Mouse (Mus musculus) urinary bladder, adult 2 months (tissue): Measurements from ENCODE around the gene Insc. TPM values are rescaled to one million over a fixed set of nuclear protein-coding genes. Genes with fewer than 3 reads are reported as not detected.

Experiments used
- DNase-seq: peaks from one replicate; pipeline ENCODE4 v3.0.0; 2022; ENCODE audit warnings: low spot score
- polyA plus RNA-seq: library from polyadenylated mRNA; depleted of rRNA; stranded (reverse); fragments of >200 nt; gene quantifications from 2 replicates; pipeline ENCODE4 v1.2.3, GENCODE M21; 2012

The Insc gene
- polyA plus RNA-seq, 1 experiment, result 9.5 TPM

- DNase-seq, result no peak
Observed at GRCm38 (mm10) chr7:114762660-114763059, 19.2 kb downstream of the Insc start.

GRCm38 (mm10) chr7:114765273-114765672, 21.8 kb downstream of the Insc start:
- no peak for DNase-seq

- DNase-seq, result no peak
Observed at GRCm38 (mm10) chr7:114766523-114766922, 23.0 kb downstream of the Insc start.

GRCm38 (mm10) chr7:114768516-114768915, 25.0 kb downstream of the Insc start:
- no peak for DNase-seq

GRCm38 (mm10) chr7:114769041-114769440, 25.5 kb downstream of the Insc start:
- no peak for DNase-seq

- no peak for DNase-seq
Observed at GRCm38 (mm10) chr7:114770586-114770985, 27.1 kb downstream of the Insc start.

GRCm38 (mm10) chr7:114771801-114772200, 28.3 kb downstream of the Insc start:
- no peak for DNase-seq

DNA sequence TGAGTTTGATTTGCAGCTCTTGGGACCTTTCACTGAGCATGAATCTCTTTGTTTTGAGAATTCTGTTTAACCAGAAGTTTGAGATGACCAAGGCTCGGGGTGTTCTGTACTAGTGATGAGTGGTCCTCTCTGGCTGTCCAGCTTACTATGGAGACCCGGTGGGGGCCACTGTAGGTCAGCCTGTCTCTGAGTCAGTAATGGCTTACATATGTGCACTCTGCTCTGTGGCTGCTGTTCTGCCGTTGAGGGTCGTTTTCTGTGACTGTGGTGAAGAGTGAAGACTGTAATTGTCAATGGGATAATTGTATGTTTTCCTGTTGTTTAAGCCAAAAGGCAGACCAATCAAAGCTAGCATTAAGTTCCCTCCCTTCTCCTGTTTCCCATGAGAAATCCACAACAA, 30.3 kb downstream of the Insc start:
- no peak for DNase-seq

- DNase-seq, result no peak
Observed at GRCm38 (mm10) chr7:114775856-114776255, 32.4 kb downstream of the Insc start.

- no peak for DNase-seq
Observed at GRCm38 (mm10) chr7:114778156-114778770, 34.8 kb downstream of the Insc start.

GRCm38 (mm10) chr7:114779056-114779660, 35.7 kb downstream of the Insc start:
- DNase-seq, result no peak

- DNase-seq, result no peak
Observed at GRCm38 (mm10) chr7:114783291-114783690, 39.8 kb downstream of the Insc start.

DNA sequence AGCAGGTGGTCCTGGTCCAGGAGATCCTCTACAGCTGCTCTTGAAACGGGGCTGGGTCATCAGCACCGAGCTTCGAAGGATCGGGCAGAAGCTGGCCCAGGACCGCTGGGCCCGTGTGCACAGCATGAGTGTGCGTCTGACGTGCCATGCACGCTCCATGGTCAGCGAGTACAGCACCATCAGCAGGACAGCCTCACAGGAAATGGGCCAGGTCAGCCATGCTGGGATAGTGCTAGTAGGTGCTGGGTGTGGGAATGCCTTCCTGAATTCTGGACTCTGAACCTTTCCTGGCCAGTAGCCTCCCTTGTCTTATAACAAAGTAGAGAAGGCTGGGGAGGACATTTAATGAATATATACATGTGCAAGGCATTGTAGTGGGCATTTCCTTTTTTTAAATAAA, 47.6 kb downstream of the Insc start:
- no peak for DNase-seq

- no peak for DNase-seq
Observed at GRCm38 (mm10) chr7:114792026-114792425, 48.5 kb downstream of the Insc start.

DNA sequence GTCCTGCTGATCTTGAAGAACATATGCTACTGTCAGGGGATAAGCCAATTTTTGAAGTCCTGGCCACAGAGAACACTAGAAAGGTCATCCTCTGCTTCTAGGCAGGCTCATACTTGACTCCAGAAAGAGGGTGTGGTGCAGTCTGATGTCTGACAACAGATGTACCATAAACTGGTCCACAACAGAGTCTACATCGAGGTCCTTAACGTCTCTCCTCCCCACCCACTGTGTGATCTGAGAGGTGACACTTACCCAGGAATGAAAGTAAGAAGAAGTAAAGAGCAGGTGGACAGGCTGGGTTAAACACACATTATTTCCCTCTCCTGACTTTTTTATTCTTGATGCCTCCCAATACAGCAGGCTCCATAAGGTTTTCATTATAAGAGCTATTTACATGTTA, 50.9 kb downstream of the Insc start:
- no peak for DNase-seq

DNA sequence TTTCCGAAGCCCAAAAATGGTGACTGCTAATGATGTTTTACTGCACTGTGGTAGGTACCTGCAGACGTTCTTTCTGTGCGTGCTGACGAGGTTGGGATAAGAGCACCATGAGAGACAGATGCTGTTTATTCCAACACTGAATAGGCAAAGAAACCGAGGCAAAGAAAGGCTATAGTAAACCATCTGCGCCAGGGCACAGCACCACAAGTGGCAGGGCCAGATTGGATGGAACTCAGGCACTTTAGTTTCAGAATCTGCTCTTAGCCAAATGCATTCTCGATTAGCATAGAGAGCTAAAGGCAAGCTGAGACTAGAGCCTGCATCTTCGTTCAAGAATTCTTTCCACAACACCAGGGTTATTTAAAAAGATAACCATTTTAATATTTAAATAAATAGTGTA, 59.1 kb downstream of the Insc start:
- DNase-seq, result no peak

GRCm38 (mm10) chr7:114805311-114805710, 61.8 kb downstream of the Insc start:
- no peak for DNase-seq

DNA sequence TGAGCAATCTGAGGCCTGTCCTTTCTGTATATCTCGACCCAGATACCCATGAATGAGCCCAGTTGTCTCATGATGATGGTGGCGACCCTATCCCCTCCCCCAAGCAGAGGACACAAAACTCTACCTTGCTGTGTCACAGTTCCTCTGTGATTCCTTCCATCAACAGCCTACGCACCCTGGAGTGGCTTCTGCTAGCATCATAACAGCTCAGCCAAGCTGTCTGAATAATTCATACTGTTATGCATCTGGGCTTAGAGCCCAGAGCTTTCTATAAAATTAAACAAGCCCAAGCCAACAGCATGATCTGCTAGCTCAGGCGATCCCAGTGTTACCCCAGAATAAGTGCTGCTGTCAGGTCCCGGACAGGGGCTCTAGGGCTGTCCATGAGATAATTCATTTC, 63.8 kb downstream of the Insc start:
- no peak for DNase-seq

GRCm38 (mm10) chr7:114808341-114808740, 64.8 kb downstream of the Insc start:
- DNase-seq, result no peak

GRCm38 (mm10) chr7:114817291-114817806, 73.9 kb downstream of the Insc start:
- peak; percentile 74 for DNase-seq

DNA sequence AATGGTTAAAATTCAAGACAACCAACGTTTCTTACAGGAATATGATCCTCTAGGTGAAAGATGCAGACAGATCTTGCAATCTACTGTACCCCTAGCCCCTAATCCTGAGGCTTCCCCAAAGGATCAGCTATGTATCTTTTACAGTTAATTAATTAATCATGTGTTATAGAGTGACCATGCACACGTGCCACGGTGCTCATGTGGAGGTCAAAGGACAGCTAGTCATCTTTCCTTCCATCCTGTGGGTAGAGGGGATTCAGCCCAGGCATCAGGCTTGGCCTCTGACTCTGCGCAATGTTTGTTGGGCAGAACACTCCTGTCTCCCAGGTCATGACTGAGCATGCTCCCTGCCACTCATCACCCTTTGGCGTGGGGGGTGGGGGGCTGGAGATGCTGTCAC, 74.4 kb downstream of the Insc start:
- no peak for DNase-seq

- DNase-seq, result no peak
Observed at GRCm38 (mm10) chr7:114818351-114818750, 74.9 kb downstream of the Insc start.

GRCm38 (mm10) chr7:114818836-114819235, 75.3 kb downstream of the Insc start:
- DNase-seq, result no peak

DNA sequence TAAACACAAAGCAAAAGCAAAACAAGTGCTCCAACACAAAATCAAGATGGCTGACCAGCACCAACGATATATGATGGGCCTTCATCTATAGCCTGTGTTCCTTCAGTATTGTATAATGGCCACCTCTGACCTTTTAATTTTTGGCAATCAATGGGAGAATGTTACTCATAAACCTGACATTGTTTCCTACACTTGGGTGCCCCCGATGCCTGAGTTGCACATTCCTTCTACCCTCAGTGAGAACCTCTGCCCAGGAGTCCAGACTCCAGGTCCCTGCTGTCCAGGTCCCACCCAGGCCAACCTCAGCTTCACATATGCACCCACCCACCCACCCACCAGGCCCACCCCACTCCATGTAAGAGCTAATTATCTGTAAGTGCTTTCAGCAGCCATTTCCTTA, 79.2 kb downstream of the Insc start:
- no peak for DNase-seq
